Mouse (Mus musculus) ES-E14 (cell line): ENCODE measurements around the gene Zc3h12c.

ENCODE experiments used
- CHD2 ChIP-seq: IDR thresholded peaks from 2 replicates; pipeline ENCODE4 v1.6.1; 2014; ENCODE audit warnings: mild to moderate bottlenecking, low read depth, low read length, inconsistent platforms
- HCFC1 ChIP-seq: IDR thresholded peaks from 2 replicates; pipeline ENCODE4 v1.6.1; 2012; ENCODE audit warnings: low read length, inconsistent platforms, borderline replicate concordance; ENCODE audit not compliant: insufficient read depth
- ZC3H11A ChIP-seq: IDR thresholded peaks from 2 replicates; pipeline ENCODE4 v1.6.1; 2012; ENCODE audit warnings: low read depth, mild to moderate bottlenecking, inconsistent platforms, low read length, borderline replicate concordance
- ZNF384 ChIP-seq: IDR thresholded peaks from 2 replicates; pipeline ENCODE4 v1.6.1; 2012; ENCODE audit warnings: low read depth, low read length, inconsistent platforms

GRCm38 (mm10) chr9:52110738-52111137 lies 57.6 kb downstream of the Zc3h12c start:
- TF ChIP-seq ZNF384, result no peak
- no peak for TF ChIP-seq CHD2
- no peak for TF ChIP-seq ZC3H11A
- no peak for TF ChIP-seq HCFC1
